Mouse (Mus musculus): ENCODE measurements around the gene Alkal2. TPM values are rescaled to one million over a fixed set of nuclear protein-coding genes. Genes with fewer than 3 reads are reported as not detected.

Gene Alkal2
- polyA plus RNA-seq, 1 experiment from 2014 or later, result 8.7 TPM

Other genes with a start within 250 kb of the Alkal2 start
- gene Acp1, start 27.3 kb downstream of the Alkal2 start, polyA plus RNA-seq (2016; fragmentation: Nextera tagmentation; extraction: Ambion mirVana), result 237 and 238 TPM in 2 replicates
- 17.7 and 18.4 TPM in 2 replicates for gene Sh3yl1, start 27.3 kb downstream of the Alkal2 start, polyA plus RNA-seq (2016; fragmentation: Nextera tagmentation; extraction: Ambion mirVana)
- gene Fam110c, start 189.5 kb downstream of the Alkal2 start, polyA plus RNA-seq (2016; fragmentation: Nextera tagmentation; extraction: Ambion mirVana), result 0.21 and 0.29 TPM in 2 replicates